Mouse (Mus musculus): ENCODE measurements around the gene Vapb. TPM values are rescaled to one million over a fixed set of nuclear protein-coding genes. Genes with fewer than 3 reads are reported as not detected.

Gene Vapb
- total and polyA plus RNA-seq, 3 experiments, result 29.1 to 483 (median 46.5) TPM

DNA sequence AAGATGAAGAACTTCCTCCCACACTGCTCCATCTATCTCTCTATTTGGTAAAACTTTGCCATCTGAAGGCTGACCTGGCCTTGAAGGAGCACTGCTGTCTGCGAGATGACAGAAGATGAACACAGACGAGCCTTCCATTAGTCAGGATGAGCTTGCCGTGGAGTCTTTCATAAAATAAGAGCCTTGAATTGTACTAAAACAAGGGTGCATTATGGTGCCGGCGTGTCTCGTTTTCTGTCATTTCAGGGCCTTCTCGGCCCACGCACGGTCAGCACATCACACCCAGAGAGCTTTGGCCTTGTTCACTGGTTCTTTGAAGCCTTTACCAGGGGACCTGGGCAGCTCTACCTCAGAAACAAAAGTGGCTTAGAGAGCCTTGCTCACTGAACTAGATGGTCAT, 5.4 kb downstream of the Vapb start:
- peaks cover 2 to 4% of the 10 kb centered on the region in 2 experiments; a peak in 2 of 4 replicates for H3K36me3 ChIP-seq (ENCODE audit: control insufficient read depth in 1 of 2, insufficient read depth in 2 of 2, low read length in 2 of 2)
- peaks cover 2 to 14% of the 10 kb centered on the region in 2 experiments for H3K4me1 ChIP-seq (ENCODE audit: control insufficient read depth in 1 of 2, insufficient read depth in 2 of 2, low read length in 2 of 2)
- no peaks in the 10 kb centered on the region for H3K9me3 ChIP-seq (replicated peaks; ENCODE audit: insufficient read depth, low read length)
- peaks cover 84% of the 10 kb centered on the region for H3K79me2 ChIP-seq (ENCODE audit: control insufficient read depth, insufficient read depth, low read length, poor library complexity)
- no peak for DNase-seq (ENCODE audit: low read depth, low spot score)
- no peak overlapping the region for H3K9ac ChIP-seq (ENCODE audit: control insufficient read depth, low read depth, low read length, poor library complexity, severe bottlenecking)
- H3K27me3 ChIP-seq (ENCODE audit: control insufficient read depth in 1 of 2, insufficient read depth in 2 of 2, low read length in 2 of 2), result no peaks in the 10 kb centered on the region
- TF ChIP-seq ELF1 (IDR thresholded peaks at IDR 0.05; ENCODE audit: low read depth, low read length), result no peak
- no peak overlapping the region for H3K4me3 ChIP-seq (ENCODE audit: control insufficient read depth in 1 of 2, insufficient read depth in 1 of 2, low read depth in 2 of 2, low read length in 2 of 2)
- no peak overlapping the region for H3K27ac ChIP-seq (ENCODE audit: control insufficient read depth, low read depth, low read length)

DNA sequence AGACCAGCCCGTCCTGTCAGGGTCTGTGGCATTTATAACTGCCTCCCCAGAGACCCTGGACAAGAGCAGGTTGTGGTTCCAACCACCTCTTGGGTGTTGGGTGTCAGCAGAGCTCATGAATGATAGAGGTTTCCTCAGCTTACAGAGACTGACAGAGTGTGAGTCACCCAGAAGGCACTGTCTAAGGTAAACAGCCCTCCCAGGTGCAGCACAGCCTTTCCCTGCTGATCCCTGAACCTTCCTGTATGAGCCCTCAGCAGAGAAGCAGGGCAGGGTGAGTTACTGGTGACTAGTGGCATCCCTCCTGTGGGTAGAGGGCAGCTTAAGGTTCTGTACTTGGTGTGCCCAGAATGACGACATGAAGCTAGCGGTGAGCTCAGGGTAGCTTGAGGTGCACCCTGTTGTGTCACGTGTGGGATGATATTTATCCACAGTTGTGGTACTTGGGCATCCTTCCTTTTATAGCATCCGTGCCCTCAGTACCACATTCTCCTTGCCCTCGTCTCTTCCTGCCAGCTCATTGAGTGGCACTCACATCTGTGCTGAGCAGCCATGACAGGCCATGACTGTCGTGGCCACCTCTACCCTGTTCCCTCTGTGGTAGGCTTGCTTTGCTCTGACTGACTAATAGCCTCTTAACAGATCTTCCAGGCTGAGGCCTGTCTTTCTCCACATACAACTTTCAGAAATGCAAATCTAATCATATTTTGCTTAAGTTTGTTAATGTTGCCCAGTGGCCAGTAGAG, 6.9 kb downstream of the Vapb start:
- no peak overlapping the region for H3K4me3 ChIP-seq (ENCODE audit: control insufficient read depth in 1 of 2, insufficient read depth in 1 of 2, low read depth in 2 of 2, low read length in 2 of 2)
- H3K9ac ChIP-seq (ENCODE audit: control insufficient read depth, low read depth, low read length, poor library complexity, severe bottlenecking), result no peak overlapping the region

DNA sequence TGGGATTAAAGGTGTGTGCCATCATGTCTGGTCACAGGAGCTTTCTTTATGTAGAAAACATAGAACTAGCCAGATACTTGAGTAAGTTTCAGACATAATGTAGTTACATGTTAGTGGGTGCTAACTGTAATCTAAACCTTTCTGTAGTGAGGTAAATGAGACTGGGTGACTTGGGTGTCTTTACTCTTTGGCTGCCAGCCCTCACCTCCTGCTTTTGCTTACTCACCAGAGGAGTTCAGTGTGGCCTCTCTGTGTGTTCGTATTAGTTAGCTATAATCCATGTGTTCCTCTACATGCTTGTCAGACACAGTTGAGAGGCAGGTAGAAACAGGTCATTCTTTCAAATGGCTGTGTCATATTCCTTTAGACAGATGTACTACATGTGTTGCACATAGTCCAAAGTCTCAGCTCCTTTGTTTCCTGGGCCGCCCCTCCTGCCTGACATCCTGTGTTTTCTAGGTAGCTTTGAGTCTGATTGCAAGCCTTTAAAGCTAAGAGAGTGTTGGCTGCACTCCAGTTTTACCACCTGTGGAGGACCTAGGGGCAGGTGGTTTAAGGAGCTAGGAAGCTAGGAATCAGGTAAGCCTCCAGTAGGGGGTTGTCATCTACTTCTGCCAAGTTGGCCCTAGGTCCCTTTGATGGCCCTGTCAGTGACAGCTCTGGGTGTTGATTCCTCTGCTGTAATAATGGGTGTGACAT, 11.8 kb downstream of the Vapb start:
- no peaks in the 10 kb centered on the region for H3K4me1 ChIP-seq (ENCODE audit: control insufficient read depth in 1 of 2, insufficient read depth in 2 of 2, low read length in 2 of 2)
- H3K9ac ChIP-seq (ENCODE audit: control insufficient read depth, low read depth, low read length, poor library complexity, severe bottlenecking), result no peak overlapping the region
- no peaks in the 10 kb centered on the region for H3K27me3 ChIP-seq (ENCODE audit: control insufficient read depth in 1 of 2, insufficient read depth in 2 of 2, low read length in 2 of 2)
- H3K27ac ChIP-seq (ENCODE audit: control insufficient read depth, low read depth, low read length), result no peak overlapping the region
- DNase-seq (ENCODE audit: low read depth, low spot score), result no peak
- H3K9me3 ChIP-seq (replicated peaks; ENCODE audit: insufficient read depth, low read length), result no peaks in the 10 kb centered on the region
- peaks cover 30% of the 10 kb centered on the region for H3K79me2 ChIP-seq (ENCODE audit: control insufficient read depth, insufficient read depth, low read length, poor library complexity)
- H3K36me3 ChIP-seq (ENCODE audit: control insufficient read depth in 1 of 2, insufficient read depth in 2 of 2, low read length in 2 of 2), result no peaks in the 10 kb centered on the region; a peak in 1 of 4 replicates
- no peak overlapping the region for H3K4me3 ChIP-seq (ENCODE audit: control insufficient read depth in 1 of 2, insufficient read depth in 1 of 2, low read depth in 2 of 2, low read length in 2 of 2)
- no peak for TF ChIP-seq TAL1 (IDR thresholded peaks at IDR 0.05; ENCODE audit: low read length)
- no peak for TF ChIP-seq MAFK (IDR thresholded peaks at IDR 0.05; ENCODE audit: borderline replicate concordance, low read depth, low read length)
- no peak for TF ChIP-seq EP300 (IDR thresholded peaks at IDR 0.05; ENCODE audit: low read depth in 1 of 2, low read length in 2 of 2)
- TF ChIP-seq NELFE (IDR thresholded peaks at IDR 0.05; ENCODE audit: low read depth, low read length), result no peak
- no peak for TF ChIP-seq ZC3H11A (IDR thresholded peaks at IDR 0.05; ENCODE audit: low read depth, low read length)
- no peak for TF ChIP-seq ELF1 (IDR thresholded peaks at IDR 0.05; ENCODE audit: low read depth, low read length)
- no peak for TF ChIP-seq TCF12 (IDR thresholded peaks at IDR 0.05; ENCODE audit: low read depth, low read length)
- no peak for TF ChIP-seq KAT2A (conservative IDR thresholded peaks at IDR 0.05; ENCODE audit: low read depth, low read length)
- no peak for TF ChIP-seq ETS1 (IDR thresholded peaks at IDR 0.05; ENCODE audit: low read depth, low read length)
- no peak for TF ChIP-seq E2F4 (IDR thresholded peaks at IDR 0.05; ENCODE audit: borderline replicate concordance, low read depth, low read length)
- TF ChIP-seq RAD21 (IDR thresholded peaks at IDR 0.05; ENCODE audit: low read depth, low read length), result no peak
- no peak for TF ChIP-seq HCFC1 (IDR thresholded peaks at IDR 0.05; ENCODE audit: low read depth, low read length)
- TF ChIP-seq MAZ (IDR thresholded peaks at IDR 0.05; ENCODE audit: low read depth, low read length), result no peak
- TF ChIP-seq TBP (IDR thresholded peaks at IDR 0.05; ENCODE audit: low read depth, low read length), result no peak
- TF ChIP-seq MAX (IDR thresholded peaks at IDR 0.05; ENCODE audit: low read length), result no peak
- no peak for TF ChIP-seq NRF1 (IDR thresholded peaks at IDR 0.05; ENCODE audit: insufficient read depth, low read depth, low read length, poor library complexity, severe bottlenecking)
- no peak for TF ChIP-seq UBTF (IDR thresholded peaks at IDR 0.05; ENCODE audit: borderline replicate concordance, insufficient read depth, low read depth, low read length)
- TF ChIP-seq POLR2AphosphoS5 (IDR thresholded peaks at IDR 0.05; ENCODE audit: borderline replicate concordance, low read depth, low read length), result no peak

More for the DNA sequence above, 6.9 kb downstream of the Vapb start:
- H3K9me3 ChIP-seq (replicated peaks; ENCODE audit: insufficient read depth, low read length), result no peaks in the 10 kb centered on the region
- peaks cover 0 to 2% of the 10 kb centered on the region in 2 experiments; a peak in 2 of 4 replicates for H3K36me3 ChIP-seq (ENCODE audit: control insufficient read depth in 1 of 2, insufficient read depth in 2 of 2, low read length in 2 of 2)
- H3K27ac ChIP-seq (ENCODE audit: control insufficient read depth, low read depth, low read length), result no peak overlapping the region
- H3K4me1 ChIP-seq (ENCODE audit: control insufficient read depth in 1 of 2, insufficient read depth in 2 of 2, low read length in 2 of 2), result peaks cover 0 to under 1% of the 10 kb centered on the region in 2 experiments; a peak in 1 of 4 replicates
- H3K79me2 ChIP-seq (ENCODE audit: control insufficient read depth, insufficient read depth, low read length, poor library complexity), result peaks cover 72% of the 10 kb centered on the region
- TF ChIP-seq CTCF (IDR thresholded peaks at IDR 0.05 in 2 of 3, conservative IDR thresholded peaks at IDR 0.05 in 1 of 3; ENCODE audit: control insufficient read depth in 1 of 3, insufficient read depth in 1 of 3, low read depth in 2 of 3, low read length in 3 of 3, poor library complexity in 1 of 3, severe bottlenecking in 1 of 3) (no peak), TCF12 (IDR thresholded peaks at IDR 0.05; ENCODE audit: low read depth, low read length) (no peak), ZMIZ1 (IDR thresholded peaks at IDR 0.05; ENCODE audit: low read depth, low read length) (no peak), CHD2 (IDR thresholded peaks at IDR 0.05; ENCODE audit: low read length) (no peak), JUND (IDR thresholded peaks at IDR 0.05; ENCODE audit: low read depth, low read length) (no peak), E2F4 (IDR thresholded peaks at IDR 0.05; ENCODE audit: borderline replicate concordance, low read depth, low read length) (no peak), KAT2A (conservative IDR thresholded peaks at IDR 0.05; ENCODE audit: low read depth, low read length) (no peak), NRF1 (IDR thresholded peaks at IDR 0.05; ENCODE audit: insufficient read depth, low read depth, low read length, poor library complexity, severe bottlenecking) (no peak), EP300 (IDR thresholded peaks at IDR 0.05; ENCODE audit: low read depth in 1 of 2, low read length in 2 of 2) (no peak), CHD1 (IDR thresholded peaks at IDR 0.05; ENCODE audit: low read depth, low read length) (no peak), MYC (IDR thresholded peaks at IDR 0.05; ENCODE audit: low read depth, low read length) (no peak), USF1 (IDR thresholded peaks at IDR 0.05; ENCODE audit: low read depth, low read length) (no peak)
- H3K27me3 ChIP-seq (ENCODE audit: control insufficient read depth in 1 of 2, insufficient read depth in 2 of 2, low read length in 2 of 2), result no peaks in the 10 kb centered on the region
- no peak for DNase-seq (ENCODE audit: low read depth, low spot score)

Data from MEL (cell line).